Mouse (Mus musculus): ENCODE data around the gene Slco3a1. TPM values are rescaled to one million over a fixed set of nuclear protein-coding genes. Genes with fewer than 3 reads are reported as not detected.

Gene Slco3a1
- polyA plus RNA-seq, 1 experiment from 2014 or later = 22.6 TPM

- no peaks in the 10 kb centered on the region for H3K9me3 ChIP-seq (replicated peaks; ENCODE audit: control insufficient read depth, low read length)
- ATAC-seq (replicated peaks; ENCODE audit: insufficient number of reproducible peaks, low FRiP score, low TSS enrichment) = no peak
- H3K27me3 ChIP-seq (ENCODE audit: control insufficient read depth, insufficient read depth, low read length) = no peaks in the 10 kb centered on the region
- H3K4me1 ChIP-seq (ENCODE audit: control insufficient read depth, insufficient read depth, low read length) = no peaks in the 10 kb centered on the region
- H3K4me2 ChIP-seq = no peak overlapping the region
- no peak overlapping the region for H3K9ac ChIP-seq (ENCODE audit: low read depth, low read length)
- H3K27ac ChIP-seq (ENCODE audit: low read depth, low read length) = no peak overlapping the region
- H3K4me3 ChIP-seq (ENCODE audit: low read depth, low read length) = no peak overlapping the region
- H3K36me3 ChIP-seq (ENCODE audit: control insufficient read depth, insufficient read depth, low read length) = no peaks in the 10 kb centered on the region
- 85% methylated on average over 6 of the region's 6 CpGs for WGBS (ENCODE audit: insufficient replicate concordance)
Observed at GRCm38 (mm10) chr7:74313279-74314105, 241.1 kb downstream of the Slco3a1 start.

- Histone ChIP-seq H3K27me3 (ENCODE audit: control insufficient read depth, insufficient read depth, low read length) (no peaks in the 10 kb centered on the region), H3K36me3 (ENCODE audit: control insufficient read depth, insufficient read depth, low read length) (no peaks in the 10 kb centered on the region), H3K4me3 (ENCODE audit: low read depth, low read length) (no peak overlapping the region), H3K27ac (ENCODE audit: low read depth, low read length) (no peak overlapping the region), H3K4me1 (ENCODE audit: control insufficient read depth, insufficient read depth, low read length) (no peaks in the 10 kb centered on the region), H3K9me3 (replicated peaks; ENCODE audit: control insufficient read depth, low read length) (no peaks in the 10 kb centered on the region), H3K4me2 (no peak overlapping the region), H3K9ac (ENCODE audit: low read depth, low read length) (no peak overlapping the region)
- 47% methylated on average over 4 of the region's 4 CpGs for WGBS (ENCODE audit: insufficient replicate concordance)
- ATAC-seq (replicated peaks; ENCODE audit: insufficient number of reproducible peaks, low FRiP score, low TSS enrichment) = no peak
Observed at GRCm38 (mm10) chr7:74311536-74311935, 243.0 kb downstream of the Slco3a1 start.

GRCm38 (mm10) chr7:74303611-74304300 lies 250.8 kb downstream of the Slco3a1 start:
- H3K36me3 ChIP-seq (ENCODE audit: control insufficient read depth, insufficient read depth, low read length) = no peaks in the 10 kb centered on the region
- H3K4me3 ChIP-seq (ENCODE audit: low read depth, low read length) = no peak overlapping the region
- H3K4me1 ChIP-seq (ENCODE audit: control insufficient read depth, insufficient read depth, low read length) = no peaks in the 10 kb centered on the region
- H3K4me2 ChIP-seq = no peak overlapping the region
- H3K27ac ChIP-seq (ENCODE audit: low read depth, low read length) = no peak overlapping the region
- 80% methylated on average over 14 of the region's 14 CpGs for WGBS (ENCODE audit: insufficient replicate concordance)
- H3K9me3 ChIP-seq (replicated peaks; ENCODE audit: control insufficient read depth, low read length) = no peaks in the 10 kb centered on the region
- H3K9ac ChIP-seq (ENCODE audit: low read depth, low read length) = no peak overlapping the region
- H3K27me3 ChIP-seq (ENCODE audit: control insufficient read depth, insufficient read depth, low read length) = no peaks in the 10 kb centered on the region
- ATAC-seq (replicated peaks; ENCODE audit: insufficient number of reproducible peaks, low FRiP score, low TSS enrichment) = no peak

- ATAC-seq (replicated peaks; ENCODE audit: insufficient number of reproducible peaks, low FRiP score, low TSS enrichment) = no peak
- no peaks in the 10 kb centered on the region for H3K27me3 ChIP-seq (ENCODE audit: control insufficient read depth, insufficient read depth, low read length)
- no peak overlapping the region for H3K9ac ChIP-seq (ENCODE audit: low read depth, low read length)
- H3K4me2 ChIP-seq = no peak overlapping the region
- H3K4me1 ChIP-seq (ENCODE audit: control insufficient read depth, insufficient read depth, low read length) = no peaks in the 10 kb centered on the region
- no peaks in the 10 kb centered on the region for H3K9me3 ChIP-seq (replicated peaks; ENCODE audit: control insufficient read depth, low read length)
- no peak overlapping the region for H3K4me3 ChIP-seq (ENCODE audit: low read depth, low read length)
- WGBS (ENCODE audit: insufficient replicate concordance) = 73% methylated on average over 5 of the region's 5 CpGs
- no peak overlapping the region for H3K27ac ChIP-seq (ENCODE audit: low read depth, low read length)
- H3K36me3 ChIP-seq (ENCODE audit: control insufficient read depth, insufficient read depth, low read length) = no peaks in the 10 kb centered on the region
Observed at GRCm38 (mm10) chr7:74303081-74303480, 251.5 kb downstream of the Slco3a1 start.

GRCm38 (mm10) chr7:74286531-74286930 lies 268.0 kb downstream of the Slco3a1 start:
- Histone ChIP-seq H3K4me2 (no peak overlapping the region), H3K27me3 (ENCODE audit: control insufficient read depth, insufficient read depth, low read length) (no peaks in the 10 kb centered on the region), H3K4me3 (ENCODE audit: low read depth, low read length) (no peak overlapping the region), H3K4me1 (ENCODE audit: control insufficient read depth, insufficient read depth, low read length) (no peaks in the 10 kb centered on the region), H3K36me3 (ENCODE audit: control insufficient read depth, insufficient read depth, low read length) (no peaks in the 10 kb centered on the region), H3K9me3 (replicated peaks; ENCODE audit: control insufficient read depth, low read length) (no peaks in the 10 kb centered on the region), H3K9ac (ENCODE audit: low read depth, low read length) (no peak overlapping the region), H3K27ac (ENCODE audit: low read depth, low read length) (no peak overlapping the region)
- no peak for ATAC-seq (replicated peaks; ENCODE audit: insufficient number of reproducible peaks, low FRiP score, low TSS enrichment)
- 82% methylated on average over 4 of the region's 4 CpGs for WGBS (ENCODE audit: insufficient replicate concordance)

GRCm38 (mm10) chr7:74280371-74280770 lies 274.2 kb downstream of the Slco3a1 start:
- Histone ChIP-seq H3K9me3 (replicated peaks; ENCODE audit: control insufficient read depth, low read length) (no peaks in the 10 kb centered on the region), H3K36me3 (ENCODE audit: control insufficient read depth, insufficient read depth, low read length) (0 out of 2 replicates have a peak, but pooled peaks cover 2% of the 10 kb centered on the region), H3K27me3 (ENCODE audit: control insufficient read depth, insufficient read depth, low read length) (no peaks in the 10 kb centered on the region), H3K27ac (ENCODE audit: low read depth, low read length) (no peak overlapping the region), H3K4me3 (ENCODE audit: low read depth, low read length) (no peak overlapping the region), H3K9ac (ENCODE audit: low read depth, low read length) (no peak overlapping the region), H3K4me1 (ENCODE audit: control insufficient read depth, insufficient read depth, low read length) (no peaks in the 10 kb centered on the region), H3K4me2 (no peak overlapping the region)
- 86% methylated on average over 2 of the region's 2 CpGs for WGBS (ENCODE audit: insufficient replicate concordance)
- no peak for ATAC-seq (replicated peaks; ENCODE audit: insufficient number of reproducible peaks, low FRiP score, low TSS enrichment)

GRCm38 (mm10) chr7:74279356-74279755 lies 275.2 kb downstream of the Slco3a1 start:
- H3K9me3 ChIP-seq (replicated peaks; ENCODE audit: control insufficient read depth, low read length) = no peaks in the 10 kb centered on the region
- ATAC-seq (replicated peaks; ENCODE audit: insufficient number of reproducible peaks, low FRiP score, low TSS enrichment) = no peak
- 86% methylated on average over 3 of the region's 3 CpGs for WGBS (ENCODE audit: insufficient replicate concordance)

GRCm38 (mm10) chr7:74270089-74270394 lies 284.5 kb downstream of the Slco3a1 start:
- H3K9me3 ChIP-seq (replicated peaks; ENCODE audit: control insufficient read depth, low read length) = no peaks in the 10 kb centered on the region
- no peaks in the 10 kb centered on the region for H3K36me3 ChIP-seq (ENCODE audit: control insufficient read depth, insufficient read depth, low read length)
- no peak overlapping the region for H3K9ac ChIP-seq (ENCODE audit: low read depth, low read length)
- no peak overlapping the region for H3K4me3 ChIP-seq (ENCODE audit: low read depth, low read length)
- H3K27me3 ChIP-seq (ENCODE audit: control insufficient read depth, insufficient read depth, low read length) = no peaks in the 10 kb centered on the region
- H3K4me1 ChIP-seq (ENCODE audit: control insufficient read depth, insufficient read depth, low read length) = no peaks in the 10 kb centered on the region
- no peak for ATAC-seq (replicated peaks; ENCODE audit: insufficient number of reproducible peaks, low FRiP score, low TSS enrichment)
- H3K27ac ChIP-seq (ENCODE audit: low read depth, low read length) = no peak overlapping the region
- 56% methylated on average over 1 of the region's 1 CpGs for WGBS (ENCODE audit: insufficient replicate concordance)
- H3K4me2 ChIP-seq = no peak overlapping the region

More at GRCm38 (mm10) chr7:74279356-74279755, 275.2 kb downstream of the Slco3a1 start:
- H3K9ac ChIP-seq (ENCODE audit: low read depth, low read length) = no peak overlapping the region
- H3K27me3 ChIP-seq (ENCODE audit: control insufficient read depth, insufficient read depth, low read length) = no peaks in the 10 kb centered on the region
- 0 out of 2 replicates have a peak, but pooled peaks cover 2% of the 10 kb centered on the region for H3K36me3 ChIP-seq (ENCODE audit: control insufficient read depth, insufficient read depth, low read length)
- no peak overlapping the region for H3K4me2 ChIP-seq
- no peaks in the 10 kb centered on the region for H3K4me1 ChIP-seq (ENCODE audit: control insufficient read depth, insufficient read depth, low read length)
- no peak overlapping the region for H3K27ac ChIP-seq (ENCODE audit: low read depth, low read length)
- no peak overlapping the region for H3K4me3 ChIP-seq (ENCODE audit: low read depth, low read length)

All from heart, embryonic 11.5 days (tissue).